Mouse (Mus musculus) myocyte (in vitro differentiated cells): ENCODE measurements around the gene Zmym3. TPM values are rescaled to one million over a fixed set of nuclear protein-coding genes. Genes with fewer than 3 reads are reported as not detected.
"Not testable (repeated sequence)": the region's sequence is repeated elsewhere in the genome, so short reads cannot be mapped to it uniquely, and the experiment has no call there.

Experiments
- H3K27me3 ChIP-seq: one replicate; pipeline ENCODE4 v1.6.1; 2011; ENCODE audit not compliant: control insufficient read depth, insufficient read depth, insufficient read length
- H3K36me3 ChIP-seq: one replicate; pipeline ENCODE4 v1.6.1; 2011; ENCODE audit not compliant: control insufficient read depth, insufficient read depth
- H3K4me2 ChIP-seq: one replicate; pipeline ENCODE4 v1.6.1; 2011; ENCODE audit warnings: low read depth, control low read depth
- H3K4me3 ChIP-seq: one replicate; pipeline ENCODE4 v1.5.1; 2011; ENCODE audit warnings: mild to moderate bottlenecking, control low read depth, moderate library complexity
- H3K79me2 ChIP-seq: one replicate; pipeline ENCODE4 v1.6.1; 2011; ENCODE audit not compliant: control insufficient read depth, insufficient read depth
- H3ac ChIP-seq: one replicate; pipeline ENCODE4 v1.6.1; 2011; ENCODE audit not compliant: control insufficient read depth, insufficient read length
- CEBPB ChIP-seq: IDR thresholded peaks from 2 replicates; pipeline ENCODE4 v1.6.1; 2011; ENCODE audit warnings: mild to moderate bottlenecking, moderate library complexity; ENCODE audit not compliant: poor library complexity, insufficient read depth, severe bottlenecking
- E2F4 ChIP-seq: IDR thresholded peaks from one replicate; pipeline ENCODE4 v1.6.1; 2011; ENCODE audit warnings: mild to moderate bottlenecking, control low read depth, moderate library complexity; ENCODE audit not compliant: insufficient read depth
- MAX ChIP-seq: IDR thresholded peaks from one replicate; pipeline ENCODE4 v1.6.1; 2011; ENCODE audit warnings: low read depth, mild to moderate bottlenecking, control low read depth
- MYOD1 ChIP-seq, 3 experiments: IDR thresholded peaks; one replicate each; pipeline ENCODE4 v1.6.1; 2011; ENCODE audit warnings: control low read depth in 2 of 3, low read depth in 2 of 3, mild to moderate bottlenecking in 2 of 3, moderate library complexity in 1 of 3; ENCODE audit not compliant: insufficient read length in 2 of 3, control insufficient read depth in 1 of 3
- MYOG ChIP-seq, 3 experiments: IDR thresholded peaks; one replicate each; pipeline ENCODE4 v1.6.1; 2011; ENCODE audit warnings: control low read depth in 2 of 3, low read depth in 2 of 3, mild to moderate bottlenecking in 2 of 3; ENCODE audit not compliant: insufficient read length in 2 of 3, control insufficient read depth in 1 of 3, insufficient read depth in 1 of 3
- POLR2A ChIP-seq: IDR thresholded peaks from one replicate; pipeline ENCODE4 v1.6.1; 2011; ENCODE audit warnings: low read depth, mild to moderate bottlenecking, control low read depth, moderate library complexity; ENCODE audit not compliant: insufficient read length
- POLR2AphosphoS2 ChIP-seq: IDR thresholded peaks from one replicate; pipeline ENCODE4 v1.6.1; 2011; ENCODE audit warnings: low read depth, control low read depth; ENCODE audit not compliant: insufficient read length
- REST ChIP-seq: IDR thresholded peaks from one replicate; pipeline ENCODE4 v1.6.1; 2011; ENCODE audit warnings: mild to moderate bottlenecking, control low read depth, moderate library complexity; ENCODE audit not compliant: insufficient read depth, insufficient read length
- SRF ChIP-seq: IDR thresholded peaks from one replicate; pipeline ENCODE4 v1.6.1; 2011; ENCODE audit warnings: low read depth; ENCODE audit not compliant: control insufficient read depth, insufficient read length
- TCF12 ChIP-seq: IDR thresholded peaks from one replicate; pipeline ENCODE4 v1.6.1; 2011; ENCODE audit warnings: mild to moderate bottlenecking, control low read depth; ENCODE audit not compliant: poor library complexity, insufficient read depth, severe bottlenecking
- TCF3 ChIP-seq: IDR thresholded peaks from one replicate; pipeline ENCODE4 v1.6.1; 2011; ENCODE audit warnings: low read depth, control low read depth; ENCODE audit not compliant: insufficient read length
- USF1 ChIP-seq: IDR thresholded peaks from one replicate; pipeline ENCODE4 v1.6.1; 2011; ENCODE audit warnings: low read depth, mild to moderate bottlenecking, control low read depth, moderate library complexity
- polyA plus RNA-seq: library from polyadenylated mRNA; unstranded; fragments of >200 nt; fragmentation: generic; extraction: Trizol; gene quantifications from one replicate; pipeline ENCODE4 v1.2.1, GENCODE M21; 2012; ENCODE audit warnings: missing spikeins

The Zmym3 gene
- polyA plus RNA-seq, 1 experiment = 16.9 TPM

DNA sequence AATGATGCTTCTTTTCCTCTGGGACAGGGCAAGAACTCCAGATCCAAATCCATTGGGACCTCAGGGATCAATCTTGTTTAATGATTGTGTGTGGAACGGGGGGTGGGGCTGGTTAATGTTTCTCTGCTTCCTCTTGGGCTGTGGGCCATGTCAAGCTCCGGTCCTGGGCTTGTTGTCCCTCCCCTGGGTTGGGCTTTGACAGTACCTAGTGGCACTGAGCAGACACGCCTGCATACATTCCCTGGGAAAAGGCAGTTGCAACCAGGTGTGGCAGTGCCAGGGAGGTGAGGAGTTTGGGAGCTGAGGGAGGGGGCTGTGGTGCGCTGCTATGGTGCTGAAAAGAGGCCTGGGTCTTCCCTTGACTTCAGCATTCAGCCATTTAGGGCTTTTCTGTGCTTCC, 43.6 kb downstream of the Zmym3 start:
- TF ChIP-seq POLR2AphosphoS2 (no peak), E2F4 (no peak), USF1 (no peak), MYOG (IDR thresholded peaks at IDR 0.05; ENCODE audit: control insufficient read depth in 1 of 3, insufficient read depth in 1 of 3, insufficient read length in 2 of 3, low read depth in 2 of 3) (no peak), REST (no peak), POLR2A (no peak), TCF12 (no peak), MYOD1 (IDR thresholded peaks at IDR 0.05; ENCODE audit: control insufficient read depth in 1 of 3, insufficient read length in 2 of 3, low read depth in 2 of 3) (no peak), TCF3 (no peak), SRF (no peak), MAX (no peak), CEBPB (no peak)
- H3K4me3 ChIP-seq = no peak overlapping the region
- H3K36me3 ChIP-seq = no peaks in the 10 kb centered on the region
- no peak overlapping the region for H3ac ChIP-seq
- H3K79me2 ChIP-seq = no peaks in the 10 kb centered on the region
- H3K4me2 ChIP-seq = no peak overlapping the region
- no peaks in the 10 kb centered on the region for H3K27me3 ChIP-seq

DNA sequence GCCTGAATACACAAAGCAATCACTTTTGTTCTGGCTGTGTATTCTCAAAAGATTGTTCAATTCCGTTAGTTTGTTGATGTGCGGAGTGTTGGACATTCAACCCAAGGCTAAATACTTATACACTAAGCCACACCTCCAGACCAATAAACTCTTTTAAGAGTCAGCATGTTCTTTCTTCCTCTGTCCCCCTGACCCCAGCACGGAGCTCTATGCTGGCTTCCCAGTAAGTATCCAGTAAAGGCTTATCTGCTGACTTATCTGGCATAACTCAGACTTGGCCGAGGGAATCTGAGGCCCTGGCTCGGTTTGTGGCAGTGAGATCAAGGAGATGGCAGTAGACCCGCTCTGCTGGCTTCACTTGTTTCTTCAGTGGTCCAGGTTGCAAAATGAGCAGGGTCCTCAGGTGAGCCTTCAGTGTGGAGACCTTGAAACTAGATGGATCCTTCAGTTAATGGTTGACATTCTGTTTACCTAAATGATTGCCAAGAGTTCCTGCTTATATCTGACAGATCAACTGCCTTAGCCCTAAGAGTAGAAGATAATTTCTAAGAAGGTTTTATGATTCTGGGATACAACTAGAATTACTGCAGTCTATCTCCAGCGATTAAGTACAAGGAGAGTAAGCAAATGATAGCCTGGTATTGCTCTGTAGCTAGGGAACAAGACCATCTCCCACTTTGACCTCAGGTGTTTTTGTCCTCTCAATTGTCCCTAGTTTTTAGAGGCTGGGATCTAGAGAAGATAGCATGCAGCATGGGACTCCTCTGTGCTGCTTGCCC, 44.3 kb downstream of the Zmym3 start, which contains the start of gene Gjb1:
TSS of gene Gjb1 (plus strand) at position 189 of the 779 bp plus-strand sequence.
- no peaks in the 10 kb centered on the region for H3K79me2 ChIP-seq
- H3K36me3 ChIP-seq = no peaks in the 10 kb centered on the region
- no peak within 1 kb of the TSS for H3K4me2 ChIP-seq
- TF ChIP-seq SRF (no peak), CEBPB (no peak), REST (no peak), TCF3 (no peak), MYOD1 (IDR thresholded peaks at IDR 0.05; ENCODE audit: control insufficient read depth in 1 of 3, insufficient read length in 2 of 3, low read depth in 2 of 3) (no peak), POLR2A (no peak), E2F4 (no peak), MAX (no peak), USF1 (no peak), POLR2AphosphoS2 (no peak)
- H3K27me3 ChIP-seq = no peaks in the 10 kb centered on the region
- H3ac ChIP-seq = no peak within 1 kb of the TSS
- no peak within 1 kb of the TSS for H3K4me3 ChIP-seq

DNA sequence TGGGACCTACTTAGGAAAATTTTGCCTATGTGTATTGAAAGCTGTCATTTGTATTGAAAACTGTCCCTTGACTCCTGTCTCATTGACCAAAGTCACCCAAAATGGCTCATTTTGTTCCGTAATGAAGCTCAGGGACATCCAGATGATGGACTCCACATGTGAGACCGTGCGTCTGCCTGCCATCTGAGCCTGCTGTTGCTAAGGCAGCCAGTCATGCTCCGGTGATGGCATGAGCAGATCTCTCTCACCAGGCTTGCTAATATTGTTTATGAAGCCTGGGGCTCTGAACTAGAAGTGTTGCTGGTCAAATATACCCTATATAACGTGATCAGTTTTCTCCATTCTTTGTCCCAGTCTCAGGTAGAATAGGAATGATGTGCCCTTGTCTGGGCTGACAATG, 47.7 kb downstream of the Zmym3 start:
- Histone ChIP-seq H3K36me3 (no peaks in the 10 kb centered on the region), H3K4me2 (no peak overlapping the region), H3ac (no peak overlapping the region), H3K27me3 (no peaks in the 10 kb centered on the region), H3K79me2 (no peaks in the 10 kb centered on the region), H3K4me3 (no peak overlapping the region)
- TF ChIP-seq TCF12 (no peak), POLR2A (no peak), REST (no peak), TCF3 (no peak), MYOG (IDR thresholded peaks at IDR 0.05; ENCODE audit: control insufficient read depth in 1 of 3, insufficient read depth in 1 of 3, insufficient read length in 2 of 3, low read depth in 2 of 3) (no peak), CEBPB (no peak)

DNA sequence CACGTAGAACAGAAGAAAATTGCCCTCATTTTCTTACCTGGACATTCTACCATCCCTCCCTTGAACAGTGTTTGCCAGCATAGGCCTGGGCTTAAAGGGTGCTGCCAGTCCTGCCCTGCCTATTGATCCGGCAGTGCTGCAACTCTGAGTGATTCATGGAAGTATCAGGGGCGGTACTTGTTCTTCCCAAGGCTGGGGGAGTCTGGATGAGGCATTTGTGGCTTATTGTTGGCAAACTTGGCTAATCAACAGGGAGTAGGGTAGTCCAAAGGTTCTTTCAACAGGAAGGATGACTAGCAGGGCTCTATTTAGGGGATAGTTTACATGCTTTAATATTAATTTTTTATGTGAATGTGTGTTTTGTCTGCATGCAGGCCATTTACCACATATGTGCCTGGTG, 50.1 kb downstream of the Zmym3 start:
- no peaks in the 10 kb centered on the region for H3K36me3 ChIP-seq
- no peak overlapping the region for H3K4me3 ChIP-seq
- H3ac ChIP-seq = no peak overlapping the region
- H3K79me2 ChIP-seq = no peaks in the 10 kb centered on the region
- H3K4me2 ChIP-seq = no peak overlapping the region
- TF ChIP-seq TCF12 (no peak), POLR2AphosphoS2 (no peak), TCF3 (no peak), MAX (no peak)
- no peaks in the 10 kb centered on the region for H3K27me3 ChIP-seq

DNA sequence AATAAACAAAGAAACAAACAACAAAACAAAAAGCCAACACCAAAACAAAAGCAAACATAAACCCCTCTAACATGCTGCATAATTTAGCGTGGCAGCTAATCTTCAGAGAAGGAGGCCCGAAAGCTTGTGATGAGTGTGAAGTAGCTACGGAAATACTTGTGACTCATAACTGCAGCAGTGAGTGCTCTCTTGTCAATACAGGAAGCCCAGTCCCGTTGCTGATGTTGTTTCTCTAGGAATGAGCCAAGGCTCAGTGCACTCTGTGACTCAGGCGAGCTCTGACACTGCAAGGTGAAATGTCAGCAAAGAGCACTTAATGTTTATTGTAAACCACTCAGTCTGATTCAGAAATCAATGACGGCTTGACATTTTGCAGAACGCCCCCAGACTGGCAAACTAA, 51.6 kb downstream of the Zmym3 start:
- Histone ChIP-seq H3K4me3 (no peak overlapping the region), H3K27me3 (no peaks in the 10 kb centered on the region), H3K79me2 (no peaks in the 10 kb centered on the region), H3ac (no peak overlapping the region), H3K36me3 (no peaks in the 10 kb centered on the region), H3K4me2 (no peak overlapping the region)
- TF ChIP-seq MYOG (IDR thresholded peaks at IDR 0.05; ENCODE audit: control insufficient read depth in 1 of 3, insufficient read depth in 1 of 3, insufficient read length in 2 of 3, low read depth in 2 of 3) (no peak), TCF3 (no peak)

DNA sequence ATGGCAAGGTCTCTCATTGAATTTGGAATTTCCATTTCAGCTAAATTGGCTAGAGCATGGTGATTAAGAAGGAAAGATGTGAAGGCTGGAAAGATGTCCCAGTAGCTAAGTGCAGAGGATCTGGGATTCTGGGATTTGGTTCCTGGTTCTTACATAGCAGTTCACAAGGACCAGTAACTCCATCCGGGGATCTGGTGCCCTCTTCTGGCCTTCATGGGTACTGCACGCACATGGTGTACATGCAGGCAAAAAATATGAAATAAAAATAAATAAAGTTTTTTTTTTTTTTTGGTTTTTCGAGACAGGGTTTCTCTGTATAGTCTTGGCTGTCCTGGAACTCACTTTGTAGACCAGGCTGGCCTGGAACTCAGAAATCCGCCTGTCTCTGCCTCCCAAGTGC, 61.7 kb downstream of the Zmym3 start:
- not testable (repeated sequence) for H3K4me2 ChIP-seq, H3K79me2 ChIP-seq, H3K27me3 ChIP-seq

More for the DNA sequence above, 61.7 kb downstream of the Zmym3 start:
- H3ac ChIP-seq, H3K36me3 ChIP-seq, H3K4me3 ChIP-seq: not testable (repeated sequence)

Other genes starting within 250 kb of the Zmym3 start
- gene Snx12, start 198.3 kb downstream of the Zmym3 start, polyA plus RNA-seq = 46.3 TPM
- gene Foxo4, start 166.3 kb downstream of the Zmym3 start, polyA plus RNA-seq = 20.0 TPM
- gene Gm614, start 156.9 kb downstream of the Zmym3 start, polyA plus RNA-seq = not detected
- gene Il2rg, start 152.6 kb downstream of the Zmym3 start, polyA plus RNA-seq = 4.5 TPM
- not detected for gene Gm20489, start 151.8 kb downstream of the Zmym3 start, polyA plus RNA-seq
- gene Med12, start 146.8 kb downstream of the Zmym3 start, polyA plus RNA-seq = 29.6 TPM
- not detected for gene Nlgn3, start 121.7 kb downstream of the Zmym3 start, polyA plus RNA-seq
- not detected for gene Gjb1, start 44.5 kb downstream of the Zmym3 start, polyA plus RNA-seq
- gene Nono, start 8.5 kb upstream of the Zmym3 start, polyA plus RNA-seq = 183 TPM
- gene Itgb1bp2, start 28.2 kb upstream of the Zmym3 start, polyA plus RNA-seq = 114 TPM
- gene Taf1, start 111.9 kb upstream of the Zmym3 start, polyA plus RNA-seq = 7.9 TPM
- gene Ogt, start 219.2 kb upstream of the Zmym3 start, polyA plus RNA-seq = 33.5 TPM